Mouse (Mus musculus) spleen, adult 2 months (tissue): ENCODE measurements around the gene Fam193b. TPM values are rescaled to one million over a fixed set of nuclear protein-coding genes. Genes with fewer than 3 reads are reported as not detected.

Experiments
- DNase-seq, 2 experiments: peaks; one replicate each; pipeline versions ENCODE4 v3.0.0 to v3.0.0-alpha.2; 2012 to 2021; ENCODE audit warnings: low spot score in 2 of 2, low read depth in 1 of 2
- H3K27ac ChIP-seq: fragments of 200-500 bp; 2 replicates; pipeline ENCODE4 v1.5.1; 2012; ENCODE audit warnings: low read length, inconsistent platforms; ENCODE audit not compliant: insufficient read depth
- H3K27me3 ChIP-seq: fragments of 200-500 bp; 2 replicates; pipeline ENCODE4 v1.6.1; 2012; ENCODE audit warnings: mild to moderate bottlenecking, moderate library complexity, low read length, inconsistent platforms; ENCODE audit not compliant: control insufficient read depth, insufficient read depth
- H3K36me3 ChIP-seq: fragments of 200-500 bp; 2 replicates; pipeline ENCODE4 v1.6.1; 2012; ENCODE audit warnings: mild to moderate bottlenecking, low read length, inconsistent platforms; ENCODE audit not compliant: control insufficient read depth, insufficient read depth
- H3K4me1 ChIP-seq: fragments of 200-500 bp; 2 replicates; pipeline ENCODE4 v1.6.1; 2011; ENCODE audit warnings: inconsistent platforms; ENCODE audit not compliant: control insufficient read depth, insufficient read depth, insufficient read length
- H3K4me3 ChIP-seq: fragments of 200-500 bp; 2 replicates; pipeline ENCODE4 v1.5.1; 2011; ENCODE audit warnings: mild to moderate bottlenecking, inconsistent platforms; ENCODE audit not compliant: insufficient read depth, insufficient read length; ENCODE audit errors: extremely low read depth
- CTCF ChIP-seq: fragments of 200-500 bp; IDR thresholded peaks from 2 replicates; pipeline ENCODE4 v1.5.1; 2011; ENCODE audit warnings: mild to moderate bottlenecking, inconsistent platforms; ENCODE audit not compliant: insufficient read depth, insufficient read length, insufficient replicate concordance; ENCODE audit errors: extremely low read depth
- POLR2A ChIP-seq: fragments of 200-500 bp; IDR thresholded peaks from 2 replicates; pipeline ENCODE4 v1.6.1; 2011; ENCODE audit warnings: low read depth, low read length, inconsistent platforms
- WGBS: fragments of 180-500 bp; shearing (Covaris S2); methylation state at CpG from one replicate; pipeline ENCODE4 v1.1.7; 2018; 5-methylcytosine and 5-hydroxymethylcytosine counted together
- polyA plus RNA-seq: library from polyadenylated mRNA; depleted of rRNA; stranded (reverse); fragments of >200 nt; gene quantifications from 2 replicates; pipeline ENCODE4 v1.2.3, GENCODE M21; 2012

Gene Fam193b
- polyA plus RNA-seq, 1 experiment: 122 TPM

DNA sequence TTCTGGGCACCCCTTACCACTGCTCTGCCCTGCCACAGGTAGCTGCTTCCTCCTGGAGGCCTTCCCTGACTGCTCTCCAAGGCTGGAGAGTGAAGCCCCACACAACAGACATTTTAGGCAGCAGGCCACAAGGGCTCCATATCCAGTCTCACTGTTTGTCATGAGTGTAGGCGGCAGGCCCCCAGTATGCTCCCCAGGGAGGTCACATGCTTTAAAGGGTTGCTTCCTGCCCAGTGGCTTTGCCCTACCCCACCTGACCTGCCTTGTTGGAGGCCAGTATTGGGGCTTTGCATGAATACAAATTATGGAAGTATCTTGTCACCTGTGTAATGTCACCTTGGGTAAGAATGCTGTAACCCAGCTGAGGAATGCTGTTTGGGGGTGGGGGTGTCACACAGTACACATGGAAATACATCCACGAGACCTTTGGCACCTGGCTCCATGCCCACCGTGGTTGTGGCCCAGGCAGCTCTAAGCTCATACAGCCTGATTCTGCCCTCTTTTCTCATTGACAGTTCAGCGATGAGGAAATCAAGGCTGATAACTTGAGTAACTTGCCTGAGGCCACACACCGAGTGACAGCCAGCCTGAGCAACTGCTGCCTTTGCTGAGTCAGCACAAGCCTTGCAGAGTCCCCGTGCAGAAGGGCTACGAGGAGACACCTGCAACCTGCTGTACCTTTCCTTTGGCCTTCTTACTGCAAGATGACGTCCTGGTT lies 41.6 kb downstream of the Fam193b start, which contains the start of gene Dok3:
Gene Dok3 (minus strand): TSS at position 99 of the 718 bp plus-strand sequence.
- TF ChIP-seq CTCF (no peak), POLR2A (peak; percentile 72)
- DNase-seq: peak; percentile 85 to 87
- Histone ChIP-seq H3K27me3 (no peaks in the 10 kb centered on the region), H3K27ac (peak within 1 kb of the TSS; percentile 99), H3K4me3 (peak within 1 kb of the TSS; percentile 69), H3K36me3 (peaks cover 27% of the 10 kb centered on the region), H3K4me1 (peaks cover 23% of the 10 kb centered on the region; the same call in 1 of the 2 replicates)
- 23% methylated on average over 8 of the region's 8 CpGs for WGBS

DNA sequence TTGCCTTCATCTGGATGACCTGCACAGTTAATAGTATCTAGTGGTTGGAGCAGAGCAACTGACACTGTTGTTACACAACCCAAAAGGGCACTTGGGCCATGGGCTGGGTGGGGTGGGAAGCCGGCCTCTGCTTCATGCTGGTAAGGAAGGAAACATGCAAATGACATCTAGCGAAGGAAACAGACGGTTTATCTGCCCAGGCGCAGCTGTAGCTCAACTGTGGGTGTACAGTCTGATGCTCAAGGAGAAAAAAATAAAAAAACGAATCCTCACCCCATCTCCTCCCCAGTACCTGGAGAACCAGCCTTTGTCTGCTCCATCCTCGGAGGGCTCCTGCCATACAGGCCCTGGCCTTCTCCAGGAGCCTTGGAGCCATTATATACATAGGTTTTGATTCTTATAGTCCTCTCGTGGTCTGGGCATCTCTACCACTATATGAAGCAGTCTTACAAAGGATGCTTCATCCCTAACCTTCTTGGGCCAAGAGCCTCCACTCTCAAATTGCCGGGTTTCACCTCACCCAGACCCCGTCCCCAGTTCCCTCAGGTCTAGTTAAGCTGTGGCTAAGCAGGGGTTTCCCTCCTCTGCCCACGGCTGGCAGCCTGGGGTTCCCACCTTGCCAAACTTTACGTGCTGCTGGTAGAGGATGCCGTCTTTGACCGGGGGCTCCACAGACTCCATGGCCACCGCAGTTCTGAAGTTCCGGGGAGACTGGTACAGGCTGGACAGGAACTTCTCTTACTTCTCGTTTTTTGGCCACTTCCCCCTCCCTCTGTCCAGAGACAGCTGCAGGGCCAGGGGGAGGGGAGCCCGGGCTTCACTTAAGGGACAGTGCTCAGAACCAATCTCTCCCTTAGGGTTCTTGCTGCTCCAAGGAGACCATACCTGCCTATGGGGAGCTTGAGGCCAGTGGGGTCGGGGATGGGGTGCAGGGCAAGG lies 42.8 kb downstream of the Fam193b start:
- 8% methylated on average over 18 of the region's 18 CpGs for WGBS
- Histone ChIP-seq H3K27ac (peak overlapping the region; percentile 99), H3K4me3 (peak overlapping the region; percentile 69), H3K27me3 (no peaks in the 10 kb centered on the region), H3K4me1 (peaks cover 23% of the 10 kb centered on the region; the same call in 1 of the 2 replicates), H3K36me3 (peaks cover 32% of the 10 kb centered on the region)
- peak; percentile 46; the same call in 1 of the 2 replicates for TF ChIP-seq POLR2A
- TF ChIP-seq CTCF: no peak
- peak; percentile 54 to 65 for DNase-seq

DNA sequence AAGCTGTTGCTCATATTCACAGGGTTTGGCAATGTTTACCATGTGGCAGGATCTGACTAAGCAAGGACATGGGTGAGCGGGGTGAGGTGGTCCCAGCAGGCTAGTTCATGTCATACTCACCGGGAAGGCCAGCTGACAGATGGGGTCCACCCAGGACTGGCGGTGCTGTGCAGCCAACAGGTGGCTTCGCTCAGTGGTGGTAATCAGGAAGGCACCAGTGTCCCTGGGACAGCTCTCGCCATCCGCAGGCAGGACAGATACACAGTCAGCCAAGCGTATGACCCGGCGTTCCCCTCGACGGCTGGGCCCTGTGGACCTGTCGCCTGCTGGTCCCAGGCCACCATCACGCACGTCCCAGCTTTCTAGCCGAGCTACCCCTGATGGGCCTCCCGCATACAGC lies 43.7 kb downstream of the Fam193b start:
- Histone ChIP-seq H3K4me3 (peak overlapping the region; percentile 69), H3K27ac (peak overlapping the region; percentile 99), H3K36me3 (peaks cover 33% of the 10 kb centered on the region), H3K27me3 (no peaks in the 10 kb centered on the region), H3K4me1 (peaks cover 23% of the 10 kb centered on the region; the same call in 1 of the 2 replicates)
- no peak for DNase-seq
- 43% methylated on average over 16 of the region's 16 CpGs for WGBS
- TF ChIP-seq POLR2A (no peak), CTCF (no peak; the same call in 1 of the 2 replicates)

DNA sequence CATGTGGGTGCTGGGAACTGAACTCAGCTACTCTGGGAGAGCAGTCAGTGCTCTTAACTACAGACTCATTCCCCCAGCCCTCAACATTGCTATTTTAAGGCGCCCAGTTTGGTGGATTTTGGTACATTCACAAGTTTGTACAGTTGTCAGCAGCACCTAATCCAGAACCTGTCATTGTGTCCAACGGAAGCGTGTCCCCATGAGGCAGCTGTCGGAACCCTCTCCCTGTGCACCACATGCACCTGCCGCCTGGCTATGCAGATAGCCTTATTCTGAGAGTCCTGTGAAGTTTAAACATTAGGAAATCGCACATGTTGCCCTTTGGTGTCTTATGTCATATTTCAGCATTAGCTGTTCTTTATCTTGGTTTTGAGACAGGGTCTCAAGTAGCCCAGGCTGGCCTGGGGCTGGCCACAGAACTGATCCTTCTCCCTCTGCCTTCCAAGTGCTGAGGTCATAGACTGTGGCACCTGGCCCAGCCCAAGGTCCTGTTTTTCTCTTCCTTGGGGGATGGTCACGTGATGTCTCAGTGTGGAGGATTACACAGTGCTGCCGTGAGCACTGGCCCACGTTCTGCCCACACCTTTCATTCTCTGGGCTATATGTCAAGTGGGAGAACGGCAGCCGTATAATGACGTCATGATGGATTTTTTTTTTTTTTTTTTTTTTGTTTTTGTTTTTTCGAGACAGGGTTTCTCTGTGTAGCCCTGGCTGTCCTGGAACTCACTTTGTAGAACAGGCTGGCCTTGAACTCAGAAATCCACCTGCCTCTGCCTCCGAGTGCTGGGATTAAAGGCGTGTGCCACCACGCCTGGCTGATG lies 45.0 kb downstream of the Fam193b start:
- DNase-seq: no peak
- no peak for TF ChIP-seq CTCF
- no peak for TF ChIP-seq POLR2A
- WGBS: 60% methylated on average over 16 of the region's 16 CpGs
- H3K36me3 ChIP-seq: peaks cover 23% of the 10 kb centered on the region
- H3K27me3 ChIP-seq: no peaks in the 10 kb centered on the region
- H3K27ac ChIP-seq: peak overlapping the region; percentile 15
- no peak overlapping the region for H3K4me3 ChIP-seq
- H3K4me1 ChIP-seq: peaks cover 20% of the 10 kb centered on the region; the same call in 1 of the 2 replicates

DNA sequence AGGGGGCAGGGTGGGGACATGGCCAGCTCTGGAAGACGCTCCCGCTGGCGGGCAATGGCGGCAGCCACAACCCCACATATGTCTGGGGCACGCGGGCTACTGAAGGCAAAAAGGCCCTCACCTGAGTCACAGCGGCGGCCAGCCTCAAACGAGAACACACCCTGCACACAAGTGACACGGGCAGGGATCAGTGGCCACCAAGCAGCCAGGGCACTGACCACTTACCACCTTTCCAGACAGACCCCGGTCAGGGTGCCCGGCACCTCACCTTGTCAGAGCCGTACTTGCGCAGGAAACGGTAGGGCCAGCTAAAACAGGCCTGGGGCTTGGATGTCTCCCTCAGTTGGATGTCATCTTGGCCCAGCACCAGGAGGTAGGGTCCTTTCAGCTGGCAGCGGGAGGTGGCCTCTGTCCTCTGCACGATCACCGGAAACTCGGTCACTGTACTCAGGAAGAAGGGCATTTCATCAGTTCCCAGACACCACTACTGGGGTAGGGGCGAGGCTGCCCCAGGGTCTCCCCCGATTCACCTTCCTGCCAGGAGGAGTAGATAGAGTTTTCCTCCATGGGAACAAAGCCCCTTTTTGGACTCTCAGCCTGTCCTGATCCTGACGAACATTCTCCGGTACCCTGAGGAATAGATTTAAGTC lies 46.8 kb downstream of the Fam193b start:
- Histone ChIP-seq H3K27ac (peak overlapping the region; percentile 26), H3K4me3 (no peak overlapping the region), H3K4me1 (peaks cover 4% of the 10 kb centered on the region; the same call in 1 of the 2 replicates), H3K36me3 (peaks cover 19% of the 10 kb centered on the region), H3K27me3 (no peaks in the 10 kb centered on the region)
- DNase-seq: no peak
- TF ChIP-seq CTCF: no peak
- TF ChIP-seq POLR2A: no peak
- 85% methylated on average over 23 of the region's 23 CpGs for WGBS
